Mouse (Mus musculus): Measurements from ENCODE around the gene Plpp1. TPM values are rescaled to one million over a fixed set of nuclear protein-coding genes. Genes with fewer than 3 reads are reported as not detected.

Gene Plpp1
- polyA plus RNA-seq, 2 experiments = 16.5 to 32.7 TPM

DNA sequence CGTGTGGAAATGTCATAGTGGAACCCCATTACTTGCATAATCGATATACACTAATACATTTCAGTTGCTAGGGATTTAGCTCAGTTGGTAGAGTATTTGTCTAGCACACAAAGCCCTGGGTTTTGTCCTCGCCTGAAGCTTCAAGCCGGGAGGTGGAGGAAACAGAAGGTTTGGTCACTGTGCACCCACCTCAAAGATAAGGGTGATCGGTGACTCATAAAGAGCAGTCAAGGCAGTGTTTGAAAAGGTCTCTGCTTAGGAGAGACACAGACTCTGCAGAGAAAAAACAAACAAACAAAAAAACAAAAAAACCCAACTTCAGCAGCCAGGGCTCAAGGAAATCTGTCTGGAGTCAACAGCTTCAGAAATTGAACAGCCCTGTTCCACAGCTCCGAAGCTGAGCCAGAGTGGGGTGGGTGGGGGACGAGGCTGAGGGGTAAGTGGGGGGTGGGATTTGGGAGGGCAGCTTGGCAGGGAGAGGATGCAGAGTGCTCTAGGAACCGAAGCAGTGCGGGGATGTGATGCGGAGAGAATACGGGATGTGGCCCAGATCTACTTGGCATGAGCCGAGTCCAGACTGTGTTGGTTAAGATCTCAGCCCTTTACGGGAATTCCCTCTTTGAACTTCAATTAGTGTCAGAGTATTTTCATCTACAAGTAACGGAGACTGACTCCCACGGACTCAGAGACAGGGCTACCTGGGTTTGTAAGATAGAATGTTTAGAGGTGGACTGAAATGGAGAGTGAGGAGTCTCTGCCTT is 40.6 kb upstream of the Plpp1 start:
- Histone ChIP-seq H3K9me3 (ENCODE audit: control insufficient read depth, low read length) (no peaks in the 10 kb centered on the region), H3K4me2 (ENCODE audit: low read depth) (no peak overlapping the region), H3K27ac (no peak overlapping the region), H3K27me3 (ENCODE audit: control insufficient read depth, insufficient read depth, low read length) (no peaks in the 10 kb centered on the region), H3K4me1 (replicated peaks; ENCODE audit: control insufficient read depth in 2 of 2, insufficient read depth in 2 of 2, low read length in 1 of 2) (peaks cover 4 to 25% of the 10 kb centered on the region in 2 experiments; a peak in 3 of 4 replicates), H3K36me3 (replicated peaks; ENCODE audit: control insufficient read depth, insufficient read depth, low read depth) (no peaks in the 10 kb centered on the region), H3K9ac (replicated peaks) (no peak overlapping the region), H3K4me3 (ENCODE audit: insufficient read depth in 1 of 2, low read depth in 2 of 2, low read length in 2 of 2) (no peak overlapping the region)
- 46% methylated on average over 15 of the region's 15 CpGs for WGBS (ENCODE audit: insufficient replicate concordance)
- ATAC-seq (ENCODE audit: insufficient read depth) (0 out of 2 replicates have a peak, but pooled peaks have one; percentile 2), DNase-seq (ENCODE audit: low read depth in 3 of 3, low spot score in 3 of 3) (no peak)
- TF ChIP-seq CTCF (IDR thresholded peaks at IDR 0.05; ENCODE audit: low read depth) = no peak

DNA sequence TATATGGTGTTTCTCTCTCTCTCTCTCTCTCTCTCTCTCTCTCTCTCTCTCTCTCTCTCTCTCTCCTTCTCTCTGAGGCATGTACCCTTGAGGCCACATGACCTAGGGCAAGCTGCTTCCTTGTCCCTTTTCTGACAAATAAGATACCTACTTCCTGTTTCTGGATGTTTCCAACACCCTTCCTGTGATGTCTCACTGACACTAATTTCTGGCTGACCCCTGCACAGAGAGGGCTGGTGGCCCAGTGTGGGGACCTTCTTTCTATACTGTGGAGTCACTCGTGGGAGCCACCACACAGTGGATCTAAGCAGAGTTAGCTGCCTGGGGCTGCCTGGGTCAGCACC is 40.1 kb upstream of the Plpp1 start:
- Histone ChIP-seq H3K36me3 (replicated peaks; ENCODE audit: control insufficient read depth, insufficient read depth, low read depth) (no peaks in the 10 kb centered on the region), H3K4me3 (ENCODE audit: insufficient read depth in 1 of 2, low read depth in 2 of 2, low read length in 2 of 2) (no peak overlapping the region), H3K27me3 (ENCODE audit: control insufficient read depth, insufficient read depth, low read length) (no peaks in the 10 kb centered on the region), H3K4me2 (ENCODE audit: low read depth) (no peak overlapping the region), H3K9ac (replicated peaks) (no peak overlapping the region), H3K9me3 (ENCODE audit: control insufficient read depth, low read length) (no peaks in the 10 kb centered on the region), H3K4me1 (replicated peaks; ENCODE audit: control insufficient read depth in 2 of 2, insufficient read depth in 2 of 2, low read length in 1 of 2) (peaks cover 4 to 24% of the 10 kb centered on the region in 2 experiments; a peak in 3 of 4 replicates), H3K27ac (no peak overlapping the region)
- WGBS (ENCODE audit: insufficient replicate concordance) = 4% methylated on average over 1 of the region's 1 CpGs
- TF ChIP-seq EP300 (IDR thresholded peaks at IDR 0.05; ENCODE audit: low read depth) = no peak
- no peak for TF ChIP-seq CTCF (IDR thresholded peaks at IDR 0.05; ENCODE audit: low read depth)
- no peak for DNase-seq (ENCODE audit: low read depth in 3 of 3, low spot score in 3 of 3)
- peak; percentile 19; the same call in 1 of the 2 replicates for ATAC-seq (ENCODE audit: insufficient read depth)

DNA sequence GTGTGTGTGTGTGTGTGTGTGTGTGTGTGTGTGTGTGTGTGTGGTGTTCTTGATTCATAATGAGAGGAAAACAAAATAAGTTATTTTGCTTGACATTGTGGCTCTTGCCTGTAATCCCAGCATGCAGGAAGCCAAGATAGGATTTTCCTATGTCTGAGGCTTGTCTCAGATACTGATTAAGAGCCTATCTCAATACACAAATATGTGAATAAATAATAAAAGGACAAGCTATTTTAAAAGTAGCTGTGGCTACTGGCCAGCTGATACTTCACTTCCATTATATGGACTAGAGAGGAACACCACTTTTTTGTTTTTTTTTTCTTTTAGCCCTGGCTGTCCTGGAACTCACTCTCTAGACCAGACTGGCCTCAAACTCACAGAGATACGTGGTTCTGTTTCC is 38.8 kb upstream of the Plpp1 start:
- no peak overlapping the region for H3K27ac ChIP-seq
- no peak for ATAC-seq (ENCODE audit: insufficient read depth)
- no peak overlapping the region for H3K9ac ChIP-seq (replicated peaks)
- peaks cover 4 to 24% of the 10 kb centered on the region in 2 experiments; a peak in 3 of 4 replicates for H3K4me1 ChIP-seq (replicated peaks; ENCODE audit: control insufficient read depth in 2 of 2, insufficient read depth in 2 of 2, low read length in 1 of 2)
- H3K4me2 ChIP-seq (ENCODE audit: low read depth) = no peak overlapping the region
- no peaks in the 10 kb centered on the region for H3K9me3 ChIP-seq (ENCODE audit: control insufficient read depth, low read length)
- DNase-seq (ENCODE audit: low read depth in 3 of 3, low spot score in 3 of 3) = no peak
- no peak overlapping the region for H3K4me3 ChIP-seq (ENCODE audit: insufficient read depth in 1 of 2, low read depth in 2 of 2, low read length in 2 of 2)
- no peaks in the 10 kb centered on the region for H3K36me3 ChIP-seq (replicated peaks; ENCODE audit: control insufficient read depth, insufficient read depth, low read depth)
- no peaks in the 10 kb centered on the region for H3K27me3 ChIP-seq (ENCODE audit: control insufficient read depth, insufficient read depth, low read length)
- WGBS (ENCODE audit: insufficient replicate concordance) = 13% methylated on average over 1 of the region's 1 CpGs
- TF ChIP-seq EP300 (IDR thresholded peaks at IDR 0.05; ENCODE audit: low read depth) = no peak
- TF ChIP-seq CTCF (IDR thresholded peaks at IDR 0.05; ENCODE audit: low read depth) = no peak

GRCm38 (mm10) chr13:112762548-112762947 is 38.0 kb upstream of the Plpp1 start:
- TF ChIP-seq CTCF (IDR thresholded peaks at IDR 0.05; ENCODE audit: low read depth) = no peak
- TF ChIP-seq EP300 (IDR thresholded peaks at IDR 0.05; ENCODE audit: low read depth) = no peak
- H3K36me3 ChIP-seq (replicated peaks; ENCODE audit: control insufficient read depth, insufficient read depth, low read depth) = no peaks in the 10 kb centered on the region
- DNase-seq (ENCODE audit: low read depth in 3 of 3, low spot score in 3 of 3) = no peak
- H3K27me3 ChIP-seq (ENCODE audit: control insufficient read depth, insufficient read depth, low read length) = no peaks in the 10 kb centered on the region
- peaks cover 4 to 24% of the 10 kb centered on the region in 2 experiments; a peak in 3 of 4 replicates for H3K4me1 ChIP-seq (replicated peaks; ENCODE audit: control insufficient read depth in 2 of 2, insufficient read depth in 2 of 2, low read length in 1 of 2)
- H3K4me3 ChIP-seq (ENCODE audit: insufficient read depth in 1 of 2, low read depth in 2 of 2, low read length in 2 of 2) = no peak overlapping the region
- H3K4me2 ChIP-seq (ENCODE audit: low read depth) = no peak overlapping the region
- H3K9me3 ChIP-seq (ENCODE audit: control insufficient read depth, low read length) = no peaks in the 10 kb centered on the region
- 79% methylated on average over 4 of the region's 4 CpGs for WGBS (ENCODE audit: insufficient replicate concordance)
- H3K27ac ChIP-seq = no peak overlapping the region
- ATAC-seq (ENCODE audit: insufficient read depth) = no peak
- H3K9ac ChIP-seq (replicated peaks) = no peak overlapping the region

- DNase-seq (ENCODE audit: low read depth in 3 of 3, low spot score in 3 of 3) = peak in 2 of 3 experiments; percentile 73 to 77
- peaks cover 4 to 24% of the 10 kb centered on the region in 2 experiments; a peak in 3 of 4 replicates for H3K4me1 ChIP-seq (replicated peaks; ENCODE audit: control insufficient read depth in 2 of 2, insufficient read depth in 2 of 2, low read length in 1 of 2)
- TF ChIP-seq CTCF (IDR thresholded peaks at IDR 0.05; ENCODE audit: low read depth) = no peak
- no peak for TF ChIP-seq EP300 (IDR thresholded peaks at IDR 0.05; ENCODE audit: low read depth)
- WGBS (ENCODE audit: insufficient replicate concordance) = 46% methylated on average over 10 of the region's 10 CpGs
- H3K4me2 ChIP-seq (ENCODE audit: low read depth) = no peak overlapping the region
- H3K4me3 ChIP-seq (ENCODE audit: insufficient read depth in 1 of 2, low read depth in 2 of 2, low read length in 2 of 2) = no peak overlapping the region
- peak; percentile 45; the same call in 1 of the 2 replicates for ATAC-seq (ENCODE audit: insufficient read depth)
- no peaks in the 10 kb centered on the region for H3K9me3 ChIP-seq (ENCODE audit: control insufficient read depth, low read length)
- no peak overlapping the region for H3K9ac ChIP-seq (replicated peaks)
- H3K27me3 ChIP-seq (ENCODE audit: control insufficient read depth, insufficient read depth, low read length) = no peaks in the 10 kb centered on the region
- H3K36me3 ChIP-seq (replicated peaks; ENCODE audit: control insufficient read depth, insufficient read depth, low read depth) = no peaks in the 10 kb centered on the region
- H3K27ac ChIP-seq = no peak overlapping the region
Measured at GRCm38 (mm10) chr13:112763531-112764091, 37.0 kb upstream of the Plpp1 start.
